Mouse (Mus musculus) granulocyte monocyte progenitor cell, adult 5-6 weeks (primary cell): ENCODE results near the gene Lexm. TPM values are rescaled to one million over a fixed set of nuclear protein-coding genes. Genes with fewer than 3 reads are reported as not detected.

Source experiments
- ATAC-seq: replicated peaks from 2 replicates; pipeline ENCODE4 v1.8.0; 2016; ENCODE audit warnings: mild to moderate bottlenecking, moderate TSS enrichment, inconsistent platforms; ENCODE audit not compliant: poor library complexity, severe bottlenecking
- total RNA-seq, 2 experiments: library from RNA; stranded (forward) in 1 of 2; stranded (reverse) in 1 of 2; fragments of 200-712, 200-1000 nt in 1 of 2; fragments of >200 nt in 1 of 2; fragmentation: Nextera tagmentation in 1 of 2; gene quantifications; 2 replicates each; pipeline ENCODE4 v1.2.3; 2014 to 2017

Gene Lexm
- total RNA-seq, 2 experiments from 2014 or later = not detected

DNA sequence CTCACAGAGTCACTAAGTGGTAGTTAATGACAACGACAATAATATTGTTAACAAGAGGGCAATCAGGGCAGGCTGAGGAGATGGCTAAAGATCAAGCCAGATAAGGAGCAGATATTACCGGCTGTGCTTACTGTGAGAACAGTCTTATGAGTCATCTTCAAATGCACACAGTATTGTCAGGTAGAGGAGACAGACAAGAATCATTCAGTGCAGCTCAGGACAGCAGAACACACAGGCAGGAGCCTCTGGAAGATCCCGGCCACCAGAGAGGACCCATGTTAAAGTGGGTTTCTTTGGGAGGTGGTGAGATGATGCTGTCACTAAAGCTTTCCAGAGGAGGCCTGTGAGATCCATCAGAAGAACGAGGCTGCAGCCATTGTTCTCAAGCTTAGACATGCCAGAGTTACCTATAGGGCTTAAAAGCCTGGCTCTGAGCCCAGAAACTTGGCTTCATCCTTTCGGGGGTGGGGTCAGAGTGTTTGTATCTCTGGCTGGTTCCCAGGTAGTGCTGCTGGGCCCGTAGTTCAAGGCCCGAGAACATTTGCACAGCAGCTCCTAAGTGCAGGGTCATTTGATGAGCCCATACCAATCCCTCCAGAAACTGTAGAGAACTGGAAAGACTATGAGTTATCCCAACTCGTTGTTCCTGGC is 66.4 kb downstream of the Lexm start:
- ATAC-seq = no peak

DNA sequence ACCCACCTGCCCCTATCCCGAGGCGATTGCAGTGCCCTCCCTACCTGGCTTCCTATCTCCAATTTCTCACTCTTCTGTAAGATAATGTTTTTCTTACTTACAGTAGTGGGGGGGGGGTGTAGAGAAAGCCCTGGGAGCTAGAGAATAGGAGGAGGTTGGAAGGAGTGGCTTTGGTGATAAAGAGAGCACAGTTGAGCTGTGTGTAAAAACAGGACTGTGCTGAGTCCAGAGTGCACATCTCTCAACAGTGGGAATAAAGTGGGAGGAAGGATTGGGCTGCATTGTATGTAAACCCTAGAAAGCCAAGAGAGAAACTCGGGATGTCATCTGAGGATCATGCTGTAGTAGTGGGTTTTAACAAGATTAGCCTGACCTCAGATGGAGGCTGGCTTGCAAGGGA is 68.9 kb downstream of the Lexm start:
- no peak for ATAC-seq

DNA sequence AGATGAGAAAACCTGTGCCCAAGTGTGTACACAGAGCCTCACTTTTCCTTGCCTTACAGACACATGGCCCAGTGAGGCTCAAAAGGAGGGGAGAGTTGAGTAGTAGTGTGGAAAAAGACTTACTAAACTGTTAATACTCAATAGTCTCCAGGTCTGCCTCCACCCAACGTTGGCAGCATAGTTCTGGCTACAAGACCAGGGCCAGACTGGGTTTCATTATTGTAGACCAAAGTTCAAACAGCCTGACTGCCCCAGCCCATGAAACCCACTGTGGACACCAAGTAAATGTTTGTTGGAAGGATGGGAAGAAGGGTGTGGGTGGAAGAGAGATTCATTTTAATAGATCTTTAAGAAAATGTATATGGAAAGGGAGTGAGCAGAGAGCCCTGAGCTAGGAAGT is 70.1 kb downstream of the Lexm start:
- ATAC-seq = no peak

DNA sequence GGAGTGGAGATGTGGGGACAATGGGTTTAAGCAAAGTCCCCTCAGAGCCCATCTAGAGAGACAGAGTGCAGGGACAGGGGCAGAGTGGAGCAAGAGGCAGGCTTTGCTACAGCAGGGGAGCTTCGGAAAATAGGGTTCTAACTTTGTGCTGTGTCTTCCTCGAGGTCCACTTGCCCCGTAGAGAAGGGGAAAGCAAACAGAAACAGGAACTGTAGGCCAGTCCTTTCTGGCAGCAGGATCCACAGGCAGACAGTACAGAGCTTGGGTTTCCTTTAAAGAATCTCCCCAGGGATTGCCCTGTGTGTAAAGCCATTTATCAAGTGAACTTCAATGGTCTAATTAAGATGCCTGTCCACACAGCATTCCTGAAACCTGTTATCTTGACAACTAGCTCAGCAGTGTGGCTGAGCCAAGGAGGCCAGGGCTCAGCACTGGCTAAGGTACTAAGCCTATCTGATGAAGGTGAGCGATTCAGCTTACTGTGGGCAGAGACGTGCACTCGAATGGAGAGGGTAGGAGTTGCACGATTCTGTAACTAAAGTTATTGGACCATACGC is 71.1 kb downstream of the Lexm start:
- peak; percentile 53 for ATAC-seq

DNA sequence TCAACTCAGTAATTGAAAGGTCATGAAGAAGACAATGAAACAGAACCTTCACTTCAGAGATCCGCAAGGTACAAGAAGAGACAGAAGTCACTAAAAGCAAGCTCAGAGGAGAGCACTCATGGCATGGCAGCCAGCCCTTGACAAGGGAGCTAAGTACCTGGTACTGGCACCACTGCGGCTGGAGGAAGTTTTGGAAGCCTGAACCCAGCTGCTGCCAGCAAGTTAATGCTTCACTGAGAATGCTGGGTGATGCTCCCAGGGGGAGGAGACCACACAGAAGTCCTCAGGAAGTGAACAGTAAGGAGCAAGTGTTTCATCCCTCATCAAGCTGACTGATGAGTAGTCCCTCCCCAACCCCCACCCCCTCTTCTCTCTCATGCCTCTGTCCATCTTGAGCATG is 74.8 kb downstream of the Lexm start:
- ATAC-seq = no peak

DNA sequence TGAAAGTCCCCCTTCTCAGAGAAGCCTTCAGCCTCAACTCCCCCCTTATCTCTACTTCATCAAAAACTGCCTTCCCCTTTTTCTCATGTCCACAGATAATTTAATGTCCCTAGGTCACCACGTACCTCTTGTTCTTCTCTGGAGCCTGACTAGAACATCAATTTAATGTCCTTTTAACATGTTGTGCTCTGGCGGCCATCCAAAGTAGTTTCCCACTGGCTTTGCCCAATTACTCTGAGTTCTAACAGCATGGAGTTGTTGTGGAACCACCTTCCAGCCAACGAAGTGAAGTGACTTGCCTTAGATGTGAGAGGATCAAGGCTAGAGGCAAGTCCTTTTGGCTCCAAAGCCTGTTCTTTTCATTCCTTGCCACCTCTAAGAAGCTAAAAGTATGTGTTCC is 75.5 kb downstream of the Lexm start:
- ATAC-seq = no peak

Other genes with a start within 250 kb of the Lexm start
- gene Pcsk9, start 152.9 kb downstream of the Lexm start, total RNA-seq (2014; fragmentation: Nextera tagmentation) = not detected in 2 replicates
- 0.17 and 0.46 TPM in 2 replicates for gene Pcsk9, start 152.9 kb downstream of the Lexm start, total RNA-seq (2017)
- not detected in 2 replicates for gene Bsnd, start 125.0 kb downstream of the Lexm start, total RNA-seq (2014; fragmentation: Nextera tagmentation)
- not detected in 2 replicates for gene Bsnd, start 125.0 kb downstream of the Lexm start, total RNA-seq (2017)
- 19.6 and 22.2 TPM in 2 replicates for gene Dhcr24, start 56.2 kb downstream of the Lexm start, total RNA-seq (2014; fragmentation: Nextera tagmentation)
- 8.7 and 14.4 TPM in 2 replicates for gene Dhcr24, start 56.2 kb downstream of the Lexm start, total RNA-seq (2017)
- gene Ttc22, start 5.2 kb upstream of the Lexm start, total RNA-seq (2014; fragmentation: Nextera tagmentation) = not detected in 2 replicates
- not detected in 2 replicates for gene Ttc22, start 5.2 kb upstream of the Lexm start, total RNA-seq (2017)
- gene Pars2, start 33.8 kb upstream of the Lexm start, total RNA-seq (2014; fragmentation: Nextera tagmentation) = 11.2 and 18.2 TPM in 2 replicates
- gene Pars2, start 33.8 kb upstream of the Lexm start, total RNA-seq (2017) = 8.2 and 13.9 TPM in 2 replicates
- 32.9 and 48.9 TPM in 2 replicates for gene Ttc4, start 61.7 kb upstream of the Lexm start, total RNA-seq (2014; fragmentation: Nextera tagmentation)
- gene Ttc4, start 61.7 kb upstream of the Lexm start, total RNA-seq (2017) = 31.5 and 32.6 TPM in 2 replicates
- gene Mroh7, start 113.7 kb upstream of the Lexm start, total RNA-seq (2014; fragmentation: Nextera tagmentation) = not detected in 2 replicates
- not detected in 2 replicates for gene Mroh7, start 113.7 kb upstream of the Lexm start, total RNA-seq (2017)
- not detected in 2 replicates for gene Fam151a, start 116.6 kb upstream of the Lexm start, total RNA-seq (2014; fragmentation: Nextera tagmentation)
- not detected in 2 replicates for gene Fam151a, start 116.6 kb upstream of the Lexm start, total RNA-seq (2017)
- 5.0 and 5.9 TPM in 2 replicates for gene Acot11, start 187.8 kb upstream of the Lexm start, total RNA-seq (2014; fragmentation: Nextera tagmentation)
- gene Acot11, start 187.8 kb upstream of the Lexm start, total RNA-seq (2017) = 2.2 and 4.9 TPM in 2 replicates